Mouse (Mus musculus): ENCODE results near the gene 1700013H16Rik. TPM values are rescaled to one million over a fixed set of nuclear protein-coding genes. Genes with fewer than 3 reads are reported as not detected.
"Not testable (repeated sequence)": the region's sequence is repeated elsewhere in the genome, so short reads cannot be mapped to it uniquely, and the experiment has no call there.

The 1700013H16Rik gene
- total RNA-seq (2021): not detected

- intact Hi-C loops (cut with DNase I): no loop called here
- DNase-seq: no peak
Observed at GRCm38 (mm10) chrX:53757736-53758135, at the start of gene 1700013H16Rik. Gene 1700013H16Rik, minus strand, starts transcription at chrX:53757831.

DNA sequence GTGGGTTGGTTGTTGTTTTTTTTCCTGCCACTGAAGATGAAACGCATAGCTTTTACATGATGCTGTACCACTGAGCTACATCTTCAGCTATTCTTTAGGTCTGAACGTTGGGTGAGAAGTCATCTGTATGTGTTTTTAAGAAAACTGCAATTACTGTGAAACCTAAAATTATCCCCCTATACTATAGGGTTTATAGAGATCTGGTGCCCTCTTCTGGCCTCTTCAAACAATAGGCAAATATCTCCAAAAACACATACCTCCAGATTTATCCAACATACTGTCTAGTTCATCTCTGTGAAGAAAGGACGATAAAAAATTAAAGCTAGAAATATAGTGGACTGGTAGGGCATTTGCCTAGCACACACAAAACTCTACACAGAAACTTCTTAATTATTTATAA, 41.4 kb upstream of the 1700013H16Rik start:
- no peak for DNase-seq
- intact Hi-C loops (cut with DNase I): no loop called here

GRCm38 (mm10) chrX:53797519-53797918, 39.9 kb upstream of the 1700013H16Rik start, which contains the start of gene Xlr:
Gene Xlr, minus strand, starts transcription at chrX:53797706.
- intact Hi-C loops (cut with DNase I); DNase-seq: not testable (repeated sequence)

- intact Hi-C loops (cut with DNase I): no loop called here
- no peak for DNase-seq
Observed at GRCm38 (mm10) chrX:53776276-53776675, 18.6 kb upstream of the 1700013H16Rik start, which contains the start of gene Zfp36l3. Gene Zfp36l3, minus strand, starts transcription at chrX:53776394.

DNA sequence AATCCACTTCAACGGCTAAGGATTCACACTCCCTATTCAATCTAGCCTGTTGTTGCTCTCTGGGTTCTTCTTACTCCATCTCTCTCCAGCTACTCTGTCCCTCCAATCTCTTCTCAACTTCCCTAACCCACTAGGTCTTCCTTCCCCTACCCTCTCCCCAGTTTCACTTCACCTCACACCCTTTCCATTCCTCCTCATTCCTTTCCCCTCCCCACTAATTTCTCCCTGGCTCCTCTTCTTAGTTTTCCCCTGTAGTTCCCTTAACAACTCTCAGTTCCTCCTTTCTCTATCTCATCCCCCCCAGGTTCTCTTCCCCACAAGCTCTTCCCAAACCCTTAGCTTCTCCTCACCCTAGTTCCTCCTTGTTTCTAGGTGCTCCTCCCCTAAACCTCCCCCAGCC, 4.8 kb downstream of the 1700013H16Rik start:
- DNase-seq: no peak

DNA sequence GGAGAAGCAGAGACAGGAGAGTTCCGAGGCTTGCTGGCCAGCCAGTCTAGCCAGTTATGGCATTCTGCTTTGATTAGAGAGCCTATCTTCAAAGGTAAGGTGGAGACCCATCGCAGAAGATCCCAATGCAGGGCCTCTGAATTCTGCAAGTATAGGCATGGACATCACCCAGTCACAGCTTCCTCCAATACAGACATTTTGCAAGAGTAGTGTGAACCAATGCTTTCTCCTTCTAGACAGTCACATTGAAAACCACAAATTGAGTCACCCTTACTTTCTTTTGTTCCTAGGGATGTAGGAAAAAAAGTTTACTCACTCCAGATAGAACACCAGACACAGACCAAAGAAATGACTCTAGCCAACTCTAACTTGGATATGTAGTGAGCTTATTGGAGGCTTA, 28.7 kb downstream of the 1700013H16Rik start:
- intact Hi-C loops (cut with DNase I): no loop called here
- no peak for DNase-seq

More for the DNA sequence above, 4.8 kb downstream of the 1700013H16Rik start:
- intact Hi-C loops (cut with DNase I): no loop called here

DNA sequence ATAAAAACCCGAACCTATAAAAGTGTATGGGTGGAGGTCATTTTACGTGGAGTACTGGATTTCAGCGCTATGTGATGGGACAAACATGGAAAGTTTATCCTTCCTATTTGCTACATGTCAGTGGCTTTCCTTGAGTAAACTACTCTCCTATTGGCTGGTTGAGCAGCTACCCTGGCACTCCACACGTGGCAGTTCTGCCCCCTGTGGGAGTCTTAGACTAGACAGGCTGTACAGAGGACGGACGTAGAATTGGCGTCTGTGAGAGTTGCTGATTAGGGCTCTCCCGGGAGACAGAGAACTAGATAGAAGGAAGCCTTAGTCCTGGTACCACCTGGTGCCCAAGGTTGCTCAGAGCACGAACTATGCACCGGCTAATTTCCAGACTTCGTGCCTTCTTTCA, 33.0 kb downstream of the 1700013H16Rik start, which contains the start of gene 4930502E18Rik:
4930502E18Rik (plus strand) TSS at position 231 of the 400 bp plus-strand sequence.
- intact Hi-C loops (cut with DNase I): no loop called here
- no peak for DNase-seq

DNA sequence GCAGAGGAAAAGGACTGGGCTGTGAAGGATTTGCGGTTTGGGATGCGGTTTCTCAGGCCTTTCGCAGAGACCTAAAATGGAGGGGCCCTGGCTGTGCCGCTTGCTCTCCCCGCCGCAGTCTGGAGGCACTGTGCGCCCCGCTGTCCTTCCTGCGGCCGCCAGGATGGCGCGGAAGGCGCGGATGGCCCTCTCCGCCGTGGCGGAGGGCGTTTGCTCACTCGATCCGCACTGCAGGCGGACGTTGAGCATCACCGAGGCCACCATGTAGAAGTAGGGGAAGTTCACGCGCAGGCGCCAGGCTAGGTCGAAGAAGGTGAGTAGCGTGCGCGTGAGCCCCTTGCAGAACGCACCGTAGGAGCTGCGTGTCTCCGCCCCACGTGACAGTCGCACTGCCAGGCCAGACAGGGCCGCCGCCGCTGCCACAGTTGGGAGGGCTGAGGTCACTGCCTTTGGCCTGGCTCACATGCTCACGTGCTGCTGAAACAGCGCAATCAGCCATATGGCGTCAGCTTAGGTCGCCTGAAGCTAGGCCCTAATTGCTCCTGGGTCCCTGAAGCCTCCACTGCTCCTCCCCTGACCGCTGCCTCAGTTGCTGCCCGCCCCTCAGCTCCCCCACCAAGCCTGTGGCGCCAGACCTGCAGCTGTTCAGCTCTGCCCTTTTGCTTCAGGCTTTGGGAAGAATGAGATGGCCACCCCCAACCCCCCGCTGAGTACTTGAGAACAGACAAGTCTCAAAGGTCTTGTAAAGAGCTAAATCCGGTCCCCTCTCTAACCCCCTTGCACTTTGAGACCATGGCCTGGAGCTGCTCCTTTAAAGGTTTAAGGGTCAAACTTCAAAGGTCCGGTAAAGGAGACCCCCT, 41.1 kb downstream of the 1700013H16Rik start:
- DNase-seq: peak; percentile 59
- intact Hi-C loops (cut with DNase I): no loop called here

- intact Hi-C loops (cut with DNase I): no loop called here
- DNase-seq: no peak
Observed at GRCm38 (mm10) chrX:53715942-53716322, 41.7 kb downstream of the 1700013H16Rik start.

DNA sequence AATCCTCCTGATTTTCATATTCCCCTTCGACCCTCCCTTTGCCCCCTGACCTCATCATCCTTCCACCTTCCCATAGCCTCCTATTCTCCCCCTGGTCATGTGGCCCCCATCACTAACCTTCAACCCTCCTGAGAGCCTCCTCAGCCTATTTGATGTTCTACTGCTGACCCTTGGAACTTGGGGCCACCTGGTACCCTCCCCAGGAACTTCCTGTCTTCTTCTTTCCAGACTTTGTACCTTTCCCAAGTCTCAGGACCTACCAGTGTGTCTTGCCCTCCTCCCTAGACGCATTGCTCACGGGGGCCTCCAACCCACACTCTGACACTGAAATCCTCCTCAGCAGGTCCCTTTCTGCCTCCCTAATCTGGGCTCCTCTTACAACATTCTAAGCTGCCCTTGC, 55.0 kb downstream of the 1700013H16Rik start:
- intact Hi-C loops (cut with DNase I): no loop called here
- no peak for DNase-seq

DNA sequence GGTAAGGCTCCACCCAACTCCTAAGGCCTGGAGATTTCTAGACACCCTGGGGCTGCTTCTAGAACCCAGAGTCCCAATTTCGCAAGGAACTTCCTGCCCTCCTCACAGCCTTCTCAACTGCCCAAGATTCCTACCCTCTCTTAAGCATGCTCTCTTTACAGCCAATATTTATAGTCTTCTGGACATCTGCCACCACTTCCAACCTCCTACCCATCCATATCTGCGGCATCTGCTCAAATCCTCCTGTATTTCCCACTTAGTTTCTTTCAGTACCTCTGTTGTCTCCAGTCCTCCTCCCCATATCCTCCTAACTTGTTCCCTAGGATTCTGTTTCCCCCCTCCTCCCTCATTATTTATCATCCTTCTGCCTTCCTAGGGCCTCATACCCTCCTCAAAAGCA, 58.4 kb downstream of the 1700013H16Rik start:
- intact Hi-C loops (cut with DNase I): no loop called here
- no peak for DNase-seq

GRCm38 (mm10) chrX:53694008-53694777, 63.4 kb downstream of the 1700013H16Rik start:
- no peak for DNase-seq
- intact Hi-C loops (cut with DNase I): no loop called here

DNA sequence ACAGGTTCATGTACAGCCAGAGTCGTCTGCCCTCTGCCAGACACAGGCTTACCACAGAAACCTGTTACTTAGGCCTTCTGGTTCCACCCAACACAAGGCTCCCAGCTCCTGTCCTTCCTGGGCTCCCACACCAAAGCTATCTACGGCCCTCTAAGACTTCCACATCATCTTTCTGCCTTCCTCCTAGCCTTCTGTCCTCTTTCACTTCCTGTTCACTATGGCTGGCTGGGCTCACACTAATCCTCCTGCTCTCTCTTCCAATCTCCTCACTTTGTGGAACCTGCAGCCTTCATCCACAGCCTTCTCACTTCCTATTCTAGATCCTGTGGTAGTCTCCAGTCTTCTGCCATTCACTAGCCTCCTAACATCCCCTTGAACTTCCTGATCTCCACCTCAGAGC, 64.5 kb downstream of the 1700013H16Rik start:
- intact Hi-C loops (cut with DNase I): no loop called here
- no peak for DNase-seq

Other genes starting within 250 kb of the 1700013H16Rik start
- 100 to 1,000 TPM; 154 to 169 TPM for gene Rtl8c, start 149.8 kb downstream of the 1700013H16Rik start, total RNA-seq (2021)
- not detected for gene Gm14597, start 148.9 kb downstream of the 1700013H16Rik start, total RNA-seq (2021)
- gene Rtl8a, start 114.1 kb downstream of the 1700013H16Rik start, total RNA-seq (2021): 100 to 1,000 TPM; 238 to 300 TPM
- gene Rtl8b, start 87.4 kb downstream of the 1700013H16Rik start, total RNA-seq (2021): 100 to 1,000 TPM; 172 to 200 TPM
- gene 4930502E18Rik, start 33.0 kb downstream of the 1700013H16Rik start, total RNA-seq (2021): under 1 TPM in 1 of 2 experiments, not detected in 1; 0.24 TPM
- gene Zfp36l3, start 18.6 kb upstream of the 1700013H16Rik start, total RNA-seq (2021): not detected
- gene Xlr, start 39.9 kb upstream of the 1700013H16Rik start, total RNA-seq (2021): under 1 TPM; 0.54 to 0.74 TPM